34 mouse cellular contexts compared by ENCODE assay signal in the genomic region with DNA sequence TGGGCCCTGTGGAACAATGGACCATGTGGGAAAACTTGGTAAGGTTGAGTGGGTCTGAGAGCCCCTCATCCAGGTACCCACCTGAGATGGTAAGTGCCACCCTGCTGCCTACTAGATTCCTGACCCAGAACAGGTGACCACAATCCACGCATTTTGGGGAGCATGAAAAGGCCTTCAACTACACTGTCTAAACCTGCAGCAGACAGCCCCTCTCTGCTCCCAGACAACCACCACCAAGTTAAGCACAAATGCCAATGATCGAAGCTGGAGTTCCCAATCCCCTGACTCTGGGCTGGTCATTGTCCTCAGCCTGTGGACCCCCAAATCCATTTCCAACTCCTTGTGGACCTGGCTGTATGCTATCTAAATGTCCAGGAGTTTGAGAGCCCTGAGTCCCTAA.
"Had no signal": no experiment of that assay in that cellular context is flagged by ENCODE, and none has a peak within 500 bp of the region (broad histone marks: within the 10 kb centered on the region; RNA-seq: fewer than 3 reads in every experiment).

No protein-coding gene starts in this region.

- H3K27me3 ChIP-seq: heart, embryonic 12.5 days; heart, embryonic 13.5 days; heart, embryonic 15.5 days; hindbrain, embryonic 12.5 days; hindbrain, embryonic 13.5 days; hindbrain, embryonic 15.5 days; intestine, embryonic 15.5 days; kidney, embryonic 15.5 days had no signal

- DNase-seq: heart, postnatal 10 days; heart, postnatal 14 days; heart, postnatal 36 days; heart, postnatal 4 days; kidney, adult 11 months; kidney, adult 18-20 months; kidney, adult 2 months; kidney, adult 8-10 months; kidney, adult 9 months; kidney, postnatal 10 days; kidney, postnatal 14 days; kidney, postnatal 25 days; kidney, postnatal 36 days; kidney, postnatal 4 days; layer of hippocampus, adult 9-11 months; layer of hippocampus, postnatal 36 days had no signal

- H3K36me3 ChIP-seq: heart, embryonic 12.5 days; heart, embryonic 13.5 days; heart, embryonic 15.5 days; hindbrain, embryonic 10.5 days; hindbrain, embryonic 12.5 days; hindbrain, embryonic 13.5 days; hindbrain, embryonic 15.5 days; intestine, embryonic 15.5 days; kidney, embryonic 15.5 days had no signal

- H3K9ac ChIP-seq: heart, embryonic 12.5 days; heart, embryonic 13.5 days; heart, embryonic 15.5 days; hindbrain, embryonic 12.5 days; hindbrain, embryonic 13.5 days; hindbrain, embryonic 14.5 days; hindbrain, embryonic 15.5 days; intestine, embryonic 15.5 days; kidney, embryonic 15.5 days had no signal

- H3K4me1 ChIP-seq: heart, embryonic 12.5 days; heart, embryonic 13.5 days; heart, embryonic 15.5 days; hindbrain, embryonic 10.5 days; hindbrain, embryonic 12.5 days; hindbrain, embryonic 13.5 days; hindbrain, embryonic 15.5 days; intestine, embryonic 15.5 days; kidney, embryonic 15.5 days had no signal

- H3K4me3 ChIP-seq: heart, embryonic 12.5 days; heart, embryonic 13.5 days; heart, embryonic 15.5 days; hindbrain, embryonic 10.5 days; hindbrain, embryonic 12.5 days; hindbrain, embryonic 13.5 days; hindbrain, embryonic 15.5 days; intestine, embryonic 15.5 days; kidney, embryonic 15.5 days; layer of hippocampus, adult 2 months; left cerebral cortex, adult 2 months had no signal

- H3K4me2 ChIP-seq: heart, embryonic 12.5 days; heart, embryonic 13.5 days; heart, embryonic 15.5 days; hindbrain, embryonic 12.5 days; hindbrain, embryonic 13.5 days; hindbrain, embryonic 14.5 days; hindbrain, embryonic 15.5 days; intestine, embryonic 15.5 days; kidney, embryonic 15.5 days had no signal

- H3K27ac ChIP-seq: heart, embryonic 13.5 days; heart, embryonic 15.5 days; hindbrain, embryonic 10.5 days; hindbrain, embryonic 12.5 days; hindbrain, embryonic 13.5 days; hindbrain, embryonic 14.5 days; hindbrain, embryonic 15.5 days; hindbrain, postnatal 0 days; intestine, embryonic 15.5 days; kidney, embryonic 15.5 days; kidney, postnatal 0 days; layer of hippocampus, adult 2 months; left cerebral cortex, adult 2 months had no signal

- ATAC-seq: hindbrain, embryonic 16.5 days; hindbrain, postnatal 0 days; inflammation-experienced regulatory T-cells, adult 6 months; intestine, embryonic 15.5 days; intestine, embryonic 16.5 days; intestine, postnatal 0 days had no signal

- H3K9me3 ChIP-seq: heart, embryonic 12.5 days; heart, embryonic 13.5 days; heart, embryonic 15.5 days; hindbrain, embryonic 10.5 days; hindbrain, embryonic 12.5 days; hindbrain, embryonic 13.5 days; hindbrain, embryonic 15.5 days; intestine, embryonic 15.5 days; kidney, embryonic 15.5 days had no signal
